Mouse (Mus musculus) heart, postnatal 10 days (tissue): ENCODE measurements around the gene Ccdc40. TPM values are rescaled to one million over a fixed set of nuclear protein-coding genes. Genes with fewer than 3 reads are reported as not detected.

Experiments
- DNase-seq, 2 experiments: peaks; one replicate each; pipeline ENCODE4 v3.0.0; 2021
- intact Hi-C: fragments of 180-260 bp; cut with DNase I; formaldehyde crosslinking; loops from one replicate; pipeline ENCODE4 v1.15.1; 2025
- total RNA-seq, 2 experiments: library from RNA; stranded (reverse); gene quantifications; 2 replicates each; pipeline ENCODE4 v1.2.3; 2021

The Ccdc40 gene
- total RNA-seq, 2 experiments from 2014 or later = 0.22 TPM; not detected in 1

DNA sequence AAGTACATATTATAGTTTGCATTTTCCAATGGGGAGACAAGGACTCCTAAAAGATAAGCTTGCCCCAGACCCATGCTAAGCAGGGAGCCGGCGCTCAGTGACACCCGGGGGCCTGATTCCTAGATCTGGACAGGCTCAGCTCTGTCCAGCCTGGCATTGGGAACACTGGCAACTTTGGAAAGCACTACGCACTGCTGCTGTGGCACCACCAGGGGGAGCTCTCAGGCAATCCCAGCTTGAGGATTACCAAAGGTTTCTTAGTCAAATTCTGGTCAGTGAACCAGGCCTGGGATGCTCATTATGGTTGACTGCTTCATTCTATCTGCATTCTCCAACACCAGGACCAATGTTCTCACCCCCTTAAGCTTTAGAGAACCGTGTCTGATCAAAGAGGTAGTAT lies 21.8 kb upstream of the Ccdc40 start:
- intact Hi-C loops = loop anchor here (2.0 kb wide), 2 partner anchors 20 to 42 kb away; no protein-coding TSS in a partner anchor
- DNase-seq = peak; percentile 77 to 87

DNA sequence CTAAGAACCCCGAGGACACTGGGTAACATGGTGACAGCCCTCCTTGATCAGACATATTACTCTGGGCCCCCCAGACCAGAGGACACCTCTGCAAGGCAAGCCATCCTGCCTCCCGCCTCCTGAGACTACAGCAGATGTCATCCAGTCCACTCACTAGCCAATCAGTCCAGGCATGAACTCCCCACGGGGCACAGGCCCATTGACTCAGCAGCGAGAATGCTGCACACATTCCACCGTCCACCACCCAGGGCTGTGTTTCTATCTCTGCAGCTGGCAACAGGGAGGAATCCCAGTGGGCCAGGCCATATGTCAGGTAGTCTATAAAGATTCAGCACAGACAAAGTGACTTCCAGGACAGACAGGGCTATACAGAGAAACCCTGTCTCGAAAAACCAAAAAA lies 20.4 kb upstream of the Ccdc40 start:
- DNase-seq = no peak
- intact Hi-C loops = loop anchor here (2.0 kb wide), 2 partner anchors 19 to 41 kb away; no protein-coding TSS in a partner anchor

DNA sequence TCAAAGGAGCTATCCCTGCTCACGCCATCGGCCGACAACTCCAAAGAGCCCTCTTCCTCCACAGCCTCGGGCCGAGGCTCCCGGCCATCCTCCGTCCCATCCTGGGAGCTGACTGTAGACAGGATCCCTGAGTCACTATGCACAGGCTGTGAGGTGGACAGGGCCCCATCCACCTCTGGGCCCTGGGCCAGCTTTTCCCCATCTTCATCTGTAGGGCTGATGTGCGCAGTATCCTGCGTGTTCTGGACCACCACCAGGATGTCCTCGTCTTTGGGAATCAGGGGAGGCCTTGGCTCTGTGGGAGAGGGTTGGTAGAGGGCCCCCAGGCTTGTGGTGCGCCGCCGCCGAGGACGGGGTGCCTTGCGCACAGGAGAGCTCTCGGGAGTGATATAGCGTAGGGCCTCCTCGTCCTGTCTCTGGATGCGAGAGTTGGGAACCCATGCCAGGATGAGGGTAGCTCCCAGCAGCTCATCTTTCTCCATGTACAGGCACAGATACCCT lies 19.5 kb upstream of the Ccdc40 start:
- intact Hi-C loops = no loop called here
- DNase-seq = no peak

DNA sequence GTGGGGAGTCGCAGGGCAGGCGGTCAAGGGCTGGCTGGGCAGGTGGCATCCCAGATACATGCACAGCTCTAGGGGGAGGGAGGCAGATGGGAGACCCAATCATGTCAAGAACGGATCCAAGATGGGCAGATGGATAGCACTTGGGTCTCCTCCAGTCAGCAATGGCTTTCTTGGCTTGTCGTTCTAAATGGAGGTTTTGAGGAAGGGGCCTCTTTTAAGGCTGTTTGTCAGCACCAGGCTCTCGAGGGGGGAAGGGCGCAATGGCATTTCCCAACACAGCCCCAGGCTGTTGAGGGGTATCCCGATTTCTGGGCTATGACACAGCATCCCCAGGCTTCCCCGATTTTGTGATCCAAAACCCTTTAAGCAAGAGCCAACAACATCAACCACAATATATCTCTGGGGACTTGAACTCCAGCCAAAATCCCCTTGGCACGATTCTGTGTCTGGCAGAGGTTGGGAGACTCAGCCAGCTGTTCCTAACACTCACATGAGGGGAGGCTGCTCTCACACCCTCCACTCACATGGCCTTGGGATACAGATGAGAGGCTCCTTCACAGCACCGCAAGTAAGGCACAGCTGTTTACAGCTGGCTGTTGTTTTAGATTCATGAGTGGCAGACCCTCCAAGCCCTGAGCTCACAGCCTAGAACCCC lies 18.9 kb upstream of the Ccdc40 start:
- peak; percentile 85 to 86 for DNase-seq
- intact Hi-C loops = no loop called here

DNA sequence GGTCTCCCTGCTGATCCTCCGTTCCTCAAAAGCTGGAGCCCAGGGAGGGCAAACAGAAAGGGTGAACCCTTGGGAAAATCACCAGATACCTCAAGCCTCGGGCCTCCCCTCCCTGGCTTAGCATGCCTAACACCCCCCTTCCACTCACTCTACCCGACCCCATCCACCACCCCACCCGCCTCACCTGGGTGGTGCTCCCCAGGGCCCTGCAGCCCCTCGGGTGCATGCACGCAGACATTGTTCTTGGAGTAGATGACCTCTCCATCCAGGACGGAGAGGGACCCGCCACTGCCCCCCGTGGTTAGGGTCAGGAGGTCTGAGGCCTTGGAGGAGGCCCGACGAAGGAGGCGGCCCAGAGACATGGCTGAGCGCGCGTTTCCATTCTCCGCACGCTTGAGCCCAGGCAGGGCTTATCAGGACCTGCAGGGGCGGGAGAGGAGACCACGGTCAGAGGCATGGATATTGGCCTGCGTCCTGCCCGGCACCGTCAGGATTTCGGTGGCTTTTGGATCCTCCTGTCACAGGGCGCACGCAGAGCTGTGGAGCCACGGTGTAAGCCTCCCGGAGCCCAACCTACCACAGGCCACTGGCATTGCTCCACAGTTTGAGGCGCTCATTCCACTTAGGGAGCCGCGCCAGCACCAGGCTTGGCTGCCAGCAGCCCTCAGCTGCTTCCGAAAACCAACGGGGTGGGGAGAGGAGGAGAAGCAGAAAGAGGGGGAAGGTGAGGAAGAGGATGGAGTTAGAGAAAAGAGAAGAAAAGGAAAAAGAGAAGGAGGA lies 17.9 kb upstream of the Ccdc40 start:
- intact Hi-C loops = no loop called here
- DNase-seq = peak; percentile 88 to 89

DNA sequence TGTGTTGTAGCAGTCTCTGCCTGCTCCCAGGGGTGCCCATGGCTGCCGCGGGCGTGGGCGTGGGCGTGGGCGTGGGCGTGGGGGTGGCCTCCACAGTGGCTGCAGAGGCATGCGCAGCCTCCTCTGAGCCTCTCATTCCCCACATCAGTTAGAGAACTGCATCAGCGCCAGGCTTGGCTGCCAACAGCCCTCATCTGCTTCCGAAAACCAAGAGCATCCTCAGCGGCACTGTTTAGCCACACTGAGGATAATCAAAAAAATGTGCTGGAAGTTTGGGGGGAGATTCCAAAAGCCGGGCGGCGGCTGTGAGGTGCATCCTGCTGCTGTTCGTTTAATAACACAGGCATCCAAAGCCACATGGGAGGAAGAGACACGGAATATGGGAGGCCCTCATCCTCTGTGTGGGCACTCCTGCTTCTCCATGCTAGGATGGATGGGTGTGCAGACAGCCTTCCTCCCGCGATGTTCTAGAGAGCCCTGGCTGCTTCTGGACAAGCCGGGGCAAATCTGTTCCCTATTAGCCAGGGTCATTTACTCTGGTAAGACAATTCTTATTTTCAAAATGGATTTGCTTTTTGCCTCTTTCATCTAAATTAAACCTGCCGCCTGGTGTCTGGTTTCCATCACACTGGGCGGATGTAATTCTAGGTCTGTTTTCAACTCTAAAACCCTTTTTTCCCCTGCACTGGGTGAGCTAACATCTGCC lies 16.6 kb upstream of the Ccdc40 start:
- intact Hi-C loops = no loop called here
- DNase-seq = no peak

DNA sequence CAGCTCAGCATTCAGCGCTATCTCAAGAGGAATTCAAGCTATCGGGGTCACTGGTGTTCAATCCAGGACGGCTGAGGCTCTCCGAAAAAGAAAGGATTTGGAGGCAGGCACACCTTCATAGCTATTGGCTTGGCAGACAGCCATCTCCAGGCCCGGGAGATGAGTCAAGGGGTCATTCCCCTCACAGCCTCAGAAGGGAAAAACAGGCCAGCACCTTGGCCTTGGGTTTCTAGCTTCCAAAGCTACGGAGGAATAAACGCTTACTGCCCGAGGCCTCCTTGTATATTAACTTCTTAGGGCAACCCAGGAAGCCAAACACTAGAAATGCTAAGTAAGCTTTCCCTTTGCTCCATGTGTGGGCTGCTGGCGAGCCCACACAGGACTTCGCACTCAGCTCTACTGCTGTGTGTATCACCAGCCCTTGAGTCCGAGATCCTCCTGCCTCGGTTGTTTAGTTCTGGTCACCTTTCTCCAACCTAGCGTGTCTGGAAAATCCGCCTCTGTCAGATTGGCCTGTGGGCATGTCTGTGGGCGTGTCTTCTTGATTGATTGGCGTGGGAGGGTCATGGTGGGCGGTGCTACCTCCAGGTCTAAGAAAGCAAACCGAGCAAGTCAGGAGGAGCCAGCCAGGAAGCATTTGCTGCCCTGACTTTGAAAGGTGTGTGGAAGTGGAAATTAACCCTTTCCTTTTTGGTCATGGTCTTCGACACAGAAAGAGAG lies 15.0 kb upstream of the Ccdc40 start:
- no peak for DNase-seq
- intact Hi-C loops = no loop called here

DNA sequence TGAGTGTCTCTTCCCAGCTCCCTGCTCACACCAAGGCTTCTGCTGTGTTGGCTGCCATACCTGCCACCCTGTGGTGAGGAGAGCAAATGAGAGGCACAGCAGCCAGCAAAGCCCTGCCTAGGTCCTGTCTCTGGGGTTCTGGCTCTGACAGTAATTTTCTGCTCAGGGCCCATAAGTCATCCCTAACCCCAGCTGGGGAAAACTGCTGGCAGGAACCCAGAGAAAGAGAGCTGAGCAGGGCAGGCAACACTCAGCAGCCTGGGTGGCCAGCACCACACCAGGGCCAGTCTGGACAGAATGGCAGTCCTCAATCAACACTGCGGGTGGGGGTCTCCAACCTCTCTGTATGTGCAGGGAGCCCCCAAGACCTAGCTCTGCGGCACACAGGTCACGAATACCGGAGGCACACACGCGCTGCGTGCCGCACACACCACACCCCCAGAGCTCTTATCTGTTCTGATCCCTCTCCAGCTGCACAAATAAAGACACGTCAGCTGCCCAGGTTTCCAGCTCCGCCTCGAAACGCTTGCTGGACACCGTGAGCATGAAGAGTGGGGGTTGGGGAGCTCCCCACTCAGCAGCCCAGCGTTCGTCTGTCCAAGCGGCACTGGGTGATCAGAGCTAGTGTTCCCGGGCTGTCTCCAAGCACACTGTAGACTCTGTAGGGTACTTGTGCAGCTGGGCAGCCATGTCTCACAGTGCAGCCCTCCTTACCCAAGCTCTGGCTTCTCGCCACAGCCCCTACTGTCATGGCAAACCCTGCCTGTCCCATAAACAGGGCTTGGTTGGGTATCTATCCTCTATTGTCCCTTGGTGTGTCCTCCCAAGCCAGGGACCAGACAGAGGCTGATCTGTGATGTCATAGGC lies 13.1 kb upstream of the Ccdc40 start:
- DNase-seq = peak; percentile 80 to 85
- intact Hi-C loops = no loop called here

DNA sequence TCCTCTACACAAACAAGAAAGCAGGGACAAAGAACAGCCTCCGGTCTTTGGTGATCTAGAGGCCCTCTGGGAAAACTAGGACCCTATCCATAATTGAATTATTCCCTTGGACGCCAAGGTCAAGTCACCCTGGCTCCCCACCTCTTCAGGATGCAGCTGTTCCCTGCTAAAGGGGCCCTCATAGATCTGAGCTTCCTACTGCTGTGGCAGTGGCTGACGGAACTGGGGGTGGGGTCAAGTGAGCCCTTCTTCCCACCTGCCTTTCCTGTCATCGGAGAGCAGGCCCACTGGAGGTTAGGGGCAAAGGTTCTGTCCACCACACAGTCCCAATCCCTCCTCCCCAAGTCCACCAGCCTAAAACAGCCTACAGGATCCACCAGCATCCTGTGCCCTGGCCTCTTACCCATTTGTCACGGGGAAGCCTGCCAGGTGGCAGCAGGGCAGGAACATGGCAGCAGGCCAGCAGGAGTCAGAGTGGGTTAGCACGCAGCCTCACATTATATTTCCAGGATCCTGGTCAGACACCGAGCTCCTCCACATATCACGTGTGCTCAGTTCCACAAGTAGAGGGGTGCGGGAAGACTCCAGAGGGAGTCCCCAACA lies 12.4 kb upstream of the Ccdc40 start:
- intact Hi-C loops = no loop called here
- peak; percentile 88 for DNase-seq

DNA sequence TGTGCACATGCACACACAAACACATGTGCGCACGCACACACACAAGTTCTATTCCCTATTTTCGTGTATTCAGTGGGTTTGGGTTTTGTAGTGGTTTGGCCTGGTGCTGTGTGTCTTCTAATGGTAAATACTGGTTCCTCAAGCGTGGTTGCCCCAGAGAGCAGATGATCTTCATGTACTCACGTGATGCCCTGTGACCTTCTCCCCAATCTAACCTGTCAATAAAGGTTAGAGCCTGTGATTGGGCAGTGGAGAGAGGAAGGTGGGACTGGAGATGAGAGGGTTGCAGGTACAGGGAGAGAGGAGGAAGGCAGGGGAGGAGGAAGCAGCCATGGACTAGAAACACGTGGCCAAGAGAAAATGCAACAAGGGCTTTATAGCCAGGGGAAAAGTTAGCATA lies 10.5 kb upstream of the Ccdc40 start:
- no peak for DNase-seq
- intact Hi-C loops = no loop called here

DNA sequence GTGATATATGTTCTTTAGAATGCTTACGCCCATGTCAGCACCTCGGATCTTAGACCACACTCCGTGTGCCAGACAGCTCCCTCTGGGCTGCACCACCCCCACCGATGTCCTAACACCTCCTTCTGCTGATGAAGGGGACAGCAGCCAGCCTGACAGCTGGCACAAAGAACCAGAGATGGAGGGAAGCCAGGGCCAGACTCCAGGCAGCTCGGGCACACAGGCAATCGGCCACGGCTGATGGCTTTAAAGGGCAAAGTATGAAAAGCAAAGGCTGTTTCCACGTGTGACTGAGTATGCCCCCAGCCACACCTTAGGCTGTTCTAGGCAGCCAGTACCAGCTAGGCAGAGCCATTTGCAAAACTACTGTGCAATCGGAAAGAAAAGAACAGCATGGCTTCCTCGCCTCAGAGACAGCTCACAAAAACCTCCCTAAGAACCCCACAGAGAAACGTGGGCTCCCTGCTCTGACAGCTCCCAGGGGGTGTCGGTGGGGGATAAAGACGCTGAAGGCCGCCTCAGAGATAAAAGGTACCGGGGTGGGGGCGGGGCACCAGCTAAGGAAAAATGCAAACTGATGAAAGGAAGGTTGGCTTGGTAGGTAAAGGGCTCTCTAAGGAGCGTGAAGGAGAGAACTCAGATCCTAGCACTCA lies 8.4 kb upstream of the Ccdc40 start:
- DNase-seq = peak; percentile 88 to 90
- intact Hi-C loops = no loop called here

DNA sequence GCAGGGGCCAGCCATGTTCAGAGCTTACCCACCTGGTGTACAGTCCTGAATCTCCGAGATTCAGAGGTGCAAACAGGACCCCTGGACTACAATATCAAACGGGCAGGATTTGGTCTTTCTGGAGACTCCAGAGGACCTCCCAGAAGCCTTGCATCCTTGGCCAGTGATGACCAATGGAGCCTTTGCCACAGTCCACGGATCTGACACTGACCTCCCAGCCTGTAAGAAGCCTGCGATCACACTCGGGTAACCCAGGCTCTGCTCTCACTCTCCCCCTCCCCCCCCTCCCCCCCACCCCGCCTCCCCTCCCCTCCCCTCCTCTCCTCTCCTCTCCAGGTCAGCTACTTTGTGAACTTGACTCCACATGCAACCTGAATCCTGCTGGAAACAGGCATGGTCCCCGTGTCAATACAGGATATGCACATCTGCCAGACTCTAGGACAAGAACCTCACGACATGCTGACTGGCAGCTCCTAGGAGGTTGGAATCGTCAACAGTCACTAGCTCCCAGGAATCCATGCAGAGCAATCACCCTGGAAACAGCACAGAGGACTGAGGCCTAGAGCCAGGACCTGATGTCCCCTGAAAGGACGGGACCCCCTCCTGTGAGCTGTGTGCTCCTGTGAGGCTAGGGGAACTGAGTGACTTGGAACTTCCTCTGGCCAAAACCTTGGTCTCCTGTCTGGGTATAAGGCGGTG lies 6.4 kb upstream of the Ccdc40 start:
- intact Hi-C loops = no loop called here
- DNase-seq = no peak

DNA sequence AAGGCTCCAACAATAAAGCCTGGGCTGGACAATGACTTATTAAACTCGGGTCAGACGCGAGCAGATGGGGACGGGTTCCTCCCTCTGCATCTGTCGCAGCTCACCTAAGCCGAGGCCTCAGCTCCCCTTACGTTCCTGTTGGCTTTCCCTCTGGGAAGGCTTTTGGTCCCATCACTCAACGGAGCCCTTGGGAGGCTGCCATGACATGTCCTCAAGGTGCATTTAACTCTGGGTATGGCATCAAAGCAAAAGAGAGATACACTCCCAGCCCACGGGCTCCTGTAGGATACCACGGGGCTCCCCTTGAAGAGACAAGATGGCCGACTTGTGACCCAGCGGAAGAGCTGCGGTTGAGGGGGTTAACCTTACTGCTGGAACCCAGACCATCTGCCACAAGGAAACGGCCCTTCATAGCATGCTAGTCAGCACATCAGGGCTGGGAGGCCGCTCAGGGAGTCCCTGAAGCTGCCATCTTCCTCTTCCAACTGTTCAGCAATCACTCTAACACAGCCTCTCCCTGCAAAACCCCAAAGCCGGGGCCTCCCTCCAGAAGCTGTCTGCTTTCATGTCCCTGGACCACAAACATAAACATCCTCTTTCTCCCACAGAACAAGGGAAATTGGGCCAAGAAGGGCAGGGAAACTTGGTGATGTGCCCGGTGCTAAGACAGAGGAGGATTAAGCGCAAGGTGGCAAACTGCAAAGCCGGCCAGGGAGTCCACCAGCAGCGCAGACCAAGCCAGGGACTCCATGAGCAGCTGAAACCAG lies 5.1 kb upstream of the Ccdc40 start:
- DNase-seq = peak in 1 of 2 experiments; percentile 23
- intact Hi-C loops = no loop called here

DNA sequence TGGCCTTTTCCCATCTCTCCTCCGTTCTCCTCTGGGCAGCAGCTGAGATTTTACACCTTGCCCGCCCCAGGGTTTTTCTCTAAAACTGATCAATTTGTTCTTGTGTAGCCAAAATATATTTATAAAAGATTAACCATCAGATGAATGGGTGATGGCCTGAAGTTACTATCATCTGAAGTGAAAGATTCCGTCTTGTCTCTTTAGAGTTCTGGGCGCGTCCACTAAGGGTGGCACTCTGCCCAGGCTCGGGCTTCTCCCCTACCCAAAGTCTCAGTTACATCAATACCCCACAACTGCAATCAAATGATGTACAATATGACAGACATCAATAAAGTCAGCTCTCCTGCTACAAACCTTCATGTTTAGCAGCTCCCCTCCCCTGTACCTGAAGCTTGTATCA lies 3.4 kb upstream of the Ccdc40 start:
- DNase-seq = no peak
- intact Hi-C loops = no loop called here

DNA sequence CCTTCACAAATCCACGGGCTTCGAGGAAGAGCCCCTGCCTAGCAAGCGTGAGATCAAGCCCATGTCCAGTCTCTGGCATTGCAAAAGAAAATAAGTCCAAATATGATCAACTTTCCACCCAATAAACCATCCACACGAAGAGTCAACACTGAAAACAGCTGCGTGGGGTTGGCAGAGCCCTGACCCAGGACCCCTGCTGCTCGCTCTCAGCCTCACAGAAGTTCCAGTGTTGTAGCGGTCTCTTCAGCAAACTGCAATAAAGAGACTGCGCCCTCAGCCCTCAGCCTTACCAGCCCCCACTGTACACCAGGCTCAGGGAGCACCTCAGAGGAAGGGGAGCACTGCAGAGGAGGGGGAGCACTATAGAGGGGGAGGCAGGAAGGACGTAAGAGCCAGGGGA lies 2.7 kb upstream of the Ccdc40 start:
- intact Hi-C loops = loop anchor here (2.0 kb wide), 1 partner anchor 19 kb away; no protein-coding TSS in a partner anchor

DNA sequence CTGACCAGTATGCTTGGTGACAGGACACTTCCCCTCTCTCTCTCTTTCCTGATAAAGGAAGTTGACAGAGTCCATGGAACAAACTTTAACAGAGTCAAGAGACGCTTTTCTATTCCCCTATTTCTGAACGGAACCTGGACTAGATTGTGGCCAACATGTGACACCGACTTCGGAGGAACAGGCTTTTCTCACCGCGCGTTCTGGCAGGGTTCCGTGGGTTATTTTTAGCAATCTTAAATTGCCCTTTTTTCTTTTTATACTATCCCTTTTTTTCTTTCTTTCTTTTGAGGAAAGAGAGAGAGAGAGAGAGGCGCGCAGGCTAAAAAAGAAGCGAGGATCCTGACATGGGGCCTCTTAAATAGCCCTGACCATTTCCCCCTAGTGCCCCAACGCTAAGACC lies 781 bp upstream of the Ccdc40 start:
- DNase-seq = peak in 1 of 2 experiments; percentile 43
- intact Hi-C loops = loop anchor here (2.0 kb wide), 1 partner anchor 21 kb away; no protein-coding TSS in a partner anchor

More for the DNA sequence above, 2.7 kb upstream of the Ccdc40 start:
- DNase-seq = no peak
